Mouse (Mus musculus) neural tube, embryonic 12.5 days (tissue): ENCODE measurements around the gene Cacna1f. TPM values are rescaled to one million over a fixed set of nuclear protein-coding genes. Genes with fewer than 3 reads are reported as not detected.

Source experiments
- polyA plus RNA-seq: library from polyadenylated mRNA; unstranded; fragments of >200 nt; fragmentation: Nextera tagmentation; extraction: Ambion mirVana; gene quantifications from 2 replicates; pipeline ENCODE4 v1.2.1, GENCODE M21; 2016

Gene Cacna1f
- polyA plus RNA-seq, 1 experiment from 2014 or later = not detected

Other genes with a start within 250 kb of the Cacna1f start
- 1.3 and 1.6 TPM in 2 replicates for gene Usp27x, start 231.3 kb upstream of the Cacna1f start, polyA plus RNA-seq
- gene Foxp3, start 33.4 kb upstream of the Cacna1f start, polyA plus RNA-seq = 0.06 and 0.09 TPM in 2 replicates
- 4.6 and 5.3 TPM in 2 replicates for gene Ppp1r3f, start 32.8 kb upstream of the Cacna1f start, polyA plus RNA-seq
- gene Ccdc22, start 1.6 kb upstream of the Cacna1f start, polyA plus RNA-seq = 30.2 and 30.6 TPM in 2 replicates
- gene Syp, start 31.4 kb downstream of the Cacna1f start, polyA plus RNA-seq = 62.2 and 71.0 TPM in 2 replicates
- 2.4 and 3.0 TPM in 2 replicates for gene Prickle3, start 50.2 kb downstream of the Cacna1f start, polyA plus RNA-seq
- gene Plp2, start 64.3 kb downstream of the Cacna1f start, polyA plus RNA-seq = 31.2 and 34.6 TPM in 2 replicates
- gene Magix, start 74.2 kb downstream of the Cacna1f start, polyA plus RNA-seq = 0.09 TPM in 1 of 2 replicates, not detected in the other
- gene Gpkow, start 90.0 kb downstream of the Cacna1f start, polyA plus RNA-seq = 44.1 and 46.6 TPM in 2 replicates
- 26.2 and 27.8 TPM in 2 replicates for gene Wdr45, start 107.2 kb downstream of the Cacna1f start, polyA plus RNA-seq
- gene Gm45208, start 115.2 kb downstream of the Cacna1f start, polyA plus RNA-seq = not detected in 2 replicates
- gene Praf2, start 121.4 kb downstream of the Cacna1f start, polyA plus RNA-seq = 89.2 and 93.6 TPM in 2 replicates
- 34.8 and 38.7 TPM in 2 replicates for gene Ccdc120, start 143.8 kb downstream of the Cacna1f start, polyA plus RNA-seq
- 32.9 and 35.5 TPM in 2 replicates for gene Tfe3, start 155.5 kb downstream of the Cacna1f start, polyA plus RNA-seq
- 73.3 and 81.4 TPM in 2 replicates for gene Gripap1, start 182.7 kb downstream of the Cacna1f start, polyA plus RNA-seq
- gene Kcnd1, start 215.2 kb downstream of the Cacna1f start, polyA plus RNA-seq = 1.5 and 2.3 TPM in 2 replicates
- 68.6 and 72.3 TPM in 2 replicates for gene Otud5, start 234.3 kb downstream of the Cacna1f start, polyA plus RNA-seq